Mouse (Mus musculus) large intestine, adult 2 months (tissue): ENCODE measurements around the gene Slc1a7. TPM values are rescaled to one million over a fixed set of nuclear protein-coding genes. Genes with fewer than 3 reads are reported as not detected.
A peak's percentile ranks its signal among the peaks of the same experiment; 100 is the strongest.

Source experiments
- DNase-seq: peaks from one replicate; pipeline ENCODE4 v3.0.0-alpha.2; 2012; ENCODE audit warnings: low read depth, low spot score
- WGBS: fragments of 180-500 bp; shearing (Covaris S2); methylation state at CpG from one replicate; pipeline ENCODE4 v1.1.7; 2018; 5-methylcytosine and 5-hydroxymethylcytosine counted together
- polyA plus RNA-seq: library from polyadenylated mRNA; depleted of rRNA; stranded (reverse); fragments of >200 nt; gene quantifications from 2 replicates; pipeline ENCODE4 v1.2.3, GENCODE M21; 2012; rRNA removed

Gene Slc1a7
- polyA plus RNA-seq, result 0.07 and 0.25 TPM in 2 replicates

DNA sequence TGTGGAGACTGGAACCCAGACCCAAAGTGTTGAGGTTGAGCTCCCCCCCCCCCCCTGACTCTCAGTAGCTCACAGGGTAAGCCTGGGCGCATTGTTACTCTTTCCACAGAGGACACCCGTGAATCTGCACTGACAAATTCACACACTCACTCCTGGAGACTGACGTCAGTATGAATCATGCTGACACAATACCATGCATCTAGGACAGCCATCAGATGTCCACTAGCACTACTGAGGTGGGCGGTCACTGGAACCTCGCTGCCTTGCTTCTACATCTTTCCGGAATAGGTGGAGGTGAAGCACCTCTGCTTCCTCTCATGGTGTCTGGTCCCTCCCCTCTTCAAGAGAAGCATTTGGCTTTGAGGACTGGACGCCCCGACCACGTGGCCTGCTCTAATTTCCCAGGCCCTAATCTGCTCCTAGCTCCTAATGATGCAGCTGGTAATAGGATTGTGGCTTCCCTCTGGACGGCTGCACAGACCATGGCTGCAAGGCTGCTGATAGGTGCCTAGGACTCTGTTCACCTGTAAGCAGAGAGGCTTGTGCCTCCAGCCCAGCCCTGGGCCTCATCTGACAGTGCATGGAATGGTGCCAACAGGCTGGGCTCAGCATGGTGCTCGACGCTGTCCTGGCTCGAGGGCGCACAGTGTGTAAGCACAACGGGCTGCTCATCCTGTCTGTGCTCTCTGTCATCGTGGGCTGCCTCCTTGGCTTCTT lies at the start of gene Slc1a7:
Gene Slc1a7 (plus strand): TSS at position 367 of the 717 bp plus-strand sequence.
- WGBS, result 62% methylated on average over 16 of the region's 16 CpGs
- no peak for DNase-seq

DNA sequence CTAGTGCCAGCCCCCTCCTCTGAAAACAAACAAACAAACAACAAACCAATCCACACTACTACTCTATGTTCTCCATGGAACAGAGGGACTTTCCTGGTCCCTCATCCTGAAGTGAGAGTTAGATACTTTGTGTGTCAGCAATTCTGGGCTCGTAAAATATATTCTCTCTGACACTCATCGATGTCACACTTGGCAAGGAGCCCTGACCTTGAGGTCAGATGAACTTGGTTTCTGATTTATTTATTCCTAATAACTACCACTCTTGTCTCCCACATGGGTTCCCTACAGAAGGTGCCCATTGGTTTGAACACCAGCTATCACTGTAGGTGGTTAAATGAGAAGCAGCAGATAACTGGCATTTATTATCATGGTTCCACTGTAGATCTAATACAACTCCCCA lies 47.8 kb upstream of the Slc1a7 start:
- 40% methylated on average over 2 of the region's 2 CpGs for WGBS
- DNase-seq, result no peak

DNA sequence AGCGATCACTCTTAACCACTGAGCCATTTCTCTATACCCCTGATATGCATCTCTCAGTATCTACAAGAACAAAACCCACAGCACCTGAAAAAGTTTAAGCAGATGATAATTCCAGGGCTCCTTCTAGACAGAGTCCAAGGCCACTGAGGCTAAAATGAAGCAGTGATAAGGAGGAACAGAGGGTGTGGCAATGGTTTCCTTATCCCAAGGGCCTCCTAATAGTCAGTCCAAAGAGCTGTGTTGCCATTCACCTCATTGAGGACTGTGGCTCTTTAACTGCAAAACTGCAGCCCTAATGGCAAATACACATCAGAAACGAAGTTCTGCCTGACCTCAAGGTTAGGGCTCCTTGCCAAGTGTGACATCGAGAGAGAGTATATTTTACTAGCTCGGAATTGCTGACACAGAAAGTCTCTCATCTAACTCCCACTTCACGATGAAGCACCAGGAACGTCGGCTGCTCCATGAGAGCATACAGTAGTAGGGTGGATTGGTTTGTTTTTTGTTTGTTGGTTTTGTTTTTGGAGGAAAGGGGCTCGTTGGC lies 46.9 kb upstream of the Slc1a7 start:
- DNase-seq, result peak; percentile 64
- WGBS, result 23% methylated on average over 8 of the region's 8 CpGs

DNA sequence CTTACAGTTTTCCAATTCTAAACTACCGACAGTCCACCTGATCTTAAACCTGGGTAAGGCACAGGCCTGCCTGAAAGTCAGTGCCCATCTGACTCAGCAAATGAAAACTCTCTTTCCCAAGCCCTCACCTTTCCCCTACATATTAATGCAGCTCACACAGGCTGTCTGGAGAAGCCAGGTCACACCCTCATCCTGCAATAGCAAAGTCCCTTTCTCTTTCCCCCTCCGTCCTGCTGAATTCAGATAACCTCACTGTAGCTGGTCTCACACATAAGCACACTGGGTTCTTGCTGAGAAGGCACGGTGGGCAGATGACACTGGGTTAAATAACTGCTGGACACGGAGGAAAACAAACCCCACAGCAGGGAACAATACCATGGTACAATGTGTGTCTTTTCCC lies 46.2 kb upstream of the Slc1a7 start:
- WGBS, result 18% methylated on average over 4 of the region's 4 CpGs
- peak; percentile 67 for DNase-seq

DNA sequence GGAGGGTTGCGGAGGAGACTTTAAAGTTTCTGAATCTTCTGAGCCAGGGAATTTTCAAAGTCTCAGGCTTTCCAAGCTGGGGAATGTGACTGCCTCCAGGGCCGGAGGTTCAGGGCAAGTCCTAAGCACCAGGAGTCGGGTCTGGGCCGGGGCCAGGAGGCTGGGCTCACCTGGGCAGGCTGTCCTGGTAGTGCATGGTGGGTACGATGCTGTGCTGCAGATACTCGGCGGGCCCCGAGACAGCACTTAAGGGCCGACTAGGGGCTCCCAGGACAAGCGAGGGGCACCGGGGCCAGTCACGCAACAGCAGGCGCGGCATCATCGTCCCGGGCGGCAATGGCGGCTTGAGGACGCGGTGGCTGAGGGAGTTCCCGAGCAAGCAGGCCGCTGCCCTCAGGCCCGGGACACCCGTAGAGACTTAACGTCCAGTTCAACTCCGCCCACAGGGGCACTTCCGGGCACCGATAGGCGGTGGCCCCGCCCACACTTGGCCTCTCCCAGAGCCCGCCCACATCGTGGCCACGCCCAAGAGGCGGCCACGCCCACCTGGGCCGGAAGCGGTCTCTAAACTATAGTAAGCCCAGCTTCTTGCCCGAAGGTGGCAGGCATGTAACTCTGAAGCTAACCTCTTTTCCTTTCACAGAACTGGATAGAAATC lies 44.9 kb upstream of the Slc1a7 start, which contains the start of gene Cpt2:
Gene Cpt2 (minus strand): TSS at position 466 of the 658 bp plus-strand sequence.
- under 1% methylated on average over 38 of the region's 38 CpGs for WGBS
- peak; percentile 92 for DNase-seq

DNA sequence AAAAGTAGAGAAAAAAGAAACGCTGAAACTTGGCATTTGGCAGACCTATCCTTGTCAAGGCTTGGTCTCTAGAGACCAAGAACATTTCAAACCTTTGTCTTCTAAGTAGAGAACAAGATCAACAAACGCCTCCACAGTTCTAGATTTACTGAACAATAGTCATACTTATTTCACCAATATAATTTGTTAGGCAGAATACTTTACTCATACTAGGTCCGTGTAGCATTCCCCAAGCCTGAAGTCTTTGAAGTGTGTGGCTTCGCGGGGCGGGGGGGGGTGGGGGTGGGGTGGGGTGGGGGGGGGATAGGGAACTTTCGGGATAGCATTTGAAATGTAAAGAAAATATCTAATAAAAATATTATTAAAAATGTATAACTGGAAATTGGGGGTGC lies 44.3 kb upstream of the Slc1a7 start:
- WGBS, result 21% methylated on average over 7 of the region's 7 CpGs
- DNase-seq, result no peak

DNA sequence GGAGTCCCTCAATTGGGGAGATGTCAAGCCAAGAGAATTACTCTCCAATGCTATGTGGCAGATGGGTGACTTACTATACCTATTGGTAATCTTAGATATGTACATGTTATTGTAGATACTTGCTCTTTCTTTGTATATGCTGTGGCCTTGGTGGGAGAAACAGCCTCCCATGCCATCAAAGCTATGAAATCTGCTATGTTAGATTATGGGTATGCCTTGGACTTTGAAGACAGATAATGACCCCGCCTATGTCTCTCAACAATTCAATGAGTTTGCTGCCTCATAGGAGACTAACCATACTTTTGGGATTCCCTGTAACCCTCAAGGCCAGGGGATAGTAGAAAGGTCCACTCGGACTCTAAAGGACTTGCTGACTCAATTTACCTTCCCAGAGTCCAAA lies 39.9 kb upstream of the Slc1a7 start:
- WGBS, result 71% methylated on average over 2 of the region's 2 CpGs
- DNase-seq, result no peak

DNA sequence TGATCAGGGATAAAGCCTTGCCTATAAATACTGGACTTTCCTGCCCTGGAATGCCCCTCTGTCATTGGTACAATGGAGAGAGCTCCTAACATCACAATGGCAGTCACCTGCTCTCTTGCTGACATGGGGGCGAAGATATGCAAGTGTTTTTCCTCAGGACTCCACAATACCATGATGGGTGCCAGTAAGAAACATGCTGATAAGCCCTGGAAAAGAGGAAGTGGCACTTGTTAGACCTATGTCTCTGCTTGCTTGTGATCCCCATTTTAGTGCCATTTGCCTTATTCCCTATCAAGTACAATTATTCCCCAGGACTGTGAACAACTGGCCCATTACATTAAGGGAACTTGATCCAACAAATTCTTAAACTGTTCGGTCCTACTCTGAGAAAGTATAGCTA lies 39.4 kb upstream of the Slc1a7 start:
- DNase-seq, result no peak
- 88% methylated on average over 2 of the region's 2 CpGs for WGBS

DNA sequence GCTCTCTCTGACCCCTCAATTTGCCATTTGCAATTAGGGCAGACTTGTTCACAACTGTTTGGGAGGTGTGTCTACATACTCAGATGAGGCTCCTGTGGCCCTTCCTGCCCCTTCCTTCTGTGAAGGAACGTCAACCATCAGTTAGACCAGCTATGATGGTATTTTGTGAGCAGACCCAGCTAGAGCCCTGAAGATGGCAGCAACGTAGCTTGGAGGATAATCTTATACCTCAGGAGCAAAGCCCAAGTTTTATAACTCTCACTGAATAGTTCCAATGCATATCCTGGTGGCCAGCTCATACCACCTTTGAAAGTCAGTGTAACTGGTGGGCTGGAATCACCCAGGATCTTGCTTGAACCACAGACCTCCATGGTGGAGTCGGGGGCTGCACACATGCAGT lies 36.7 kb upstream of the Slc1a7 start:
- DNase-seq, result no peak
- 79% methylated on average over 3 of the region's 3 CpGs for WGBS

DNA sequence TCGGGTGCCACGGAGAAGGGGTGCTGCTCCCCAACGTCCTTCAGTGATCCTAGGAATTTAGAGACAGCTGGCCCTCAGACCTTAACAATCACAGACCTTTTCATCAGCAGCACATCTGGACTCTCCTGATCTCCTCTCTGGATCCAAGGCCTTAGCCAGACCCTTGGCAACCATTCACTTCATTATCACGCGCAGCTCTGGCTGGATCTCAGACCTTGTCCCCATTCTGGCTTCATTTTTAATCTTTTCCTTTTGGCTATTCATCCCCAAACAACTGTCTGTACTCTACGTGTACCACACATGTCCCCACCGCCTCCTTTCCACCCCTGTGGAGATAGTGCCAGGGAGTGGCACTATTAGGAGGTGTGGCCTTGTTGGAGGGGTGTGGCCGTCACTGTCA lies 34.9 kb upstream of the Slc1a7 start:
- WGBS, result 57% methylated on average over 8 of the region's 8 CpGs

DNA sequence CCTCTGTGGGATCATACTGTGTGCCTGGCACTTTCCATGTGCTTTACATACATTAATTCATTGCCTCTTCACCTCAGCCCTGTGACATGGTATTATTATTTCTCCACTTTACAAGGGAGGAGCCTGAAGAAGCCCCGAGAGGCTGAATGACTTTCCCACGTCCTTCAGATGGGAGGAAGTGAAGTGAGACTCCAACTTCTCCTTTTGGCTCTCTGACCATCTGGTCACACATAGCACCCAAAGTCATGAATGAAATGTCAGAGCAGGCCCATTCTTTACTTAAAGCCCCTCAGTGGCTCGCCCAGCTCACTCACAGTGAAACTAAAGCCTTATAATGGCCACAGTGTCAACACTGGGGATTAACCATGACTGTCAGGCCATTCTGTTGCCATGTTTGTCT lies 32.9 kb upstream of the Slc1a7 start:
- DNase-seq, result no peak
- WGBS, result 50% methylated on average over 3 of the region's 3 CpGs

More for the DNA sequence above, 34.9 kb upstream of the Slc1a7 start:
- DNase-seq, result no peak

DNA sequence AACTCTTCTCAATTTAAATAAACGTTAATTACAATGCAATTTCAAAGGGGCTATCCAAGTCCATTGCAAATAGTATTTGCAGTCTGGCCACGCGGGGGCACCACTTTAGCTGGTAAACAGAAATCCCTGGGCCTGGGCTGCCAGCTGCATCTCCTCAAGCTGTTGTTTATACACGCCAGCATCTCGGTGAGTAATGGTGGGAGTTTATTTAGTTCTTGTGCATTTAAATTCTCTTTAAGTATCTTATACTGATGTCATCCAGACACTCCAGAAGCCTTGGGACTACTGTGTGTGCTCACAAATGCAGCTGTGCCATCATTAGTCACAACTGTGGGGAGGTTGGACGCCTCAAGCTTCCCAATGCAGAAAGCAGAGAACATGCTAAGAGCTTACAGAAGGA lies 30.8 kb upstream of the Slc1a7 start:
- WGBS, result 15% methylated on average over 6 of the region's 6 CpGs
- DNase-seq, result no peak

DNA sequence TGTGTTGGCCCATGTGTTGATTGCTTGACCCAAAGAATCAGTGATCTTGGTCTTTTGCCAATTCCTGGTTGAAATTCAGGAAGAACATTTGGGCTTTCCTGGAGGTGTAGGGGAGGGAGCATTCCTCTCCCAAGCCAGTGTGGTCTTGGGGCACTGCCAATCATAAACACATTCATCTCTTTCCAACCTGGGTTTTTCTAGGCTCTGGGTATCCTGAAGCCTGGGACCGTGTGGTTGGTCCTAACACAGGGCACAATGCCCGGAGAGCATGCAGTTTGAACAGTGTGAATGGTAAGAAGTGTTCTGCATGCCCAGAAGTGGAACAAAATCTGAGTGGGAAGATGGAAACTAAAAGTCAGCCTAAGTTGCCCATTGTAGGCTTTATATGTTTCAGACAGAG lies 30.0 kb upstream of the Slc1a7 start:
- WGBS, result 67% methylated on average over 2 of the region's 2 CpGs
- no peak for DNase-seq

DNA sequence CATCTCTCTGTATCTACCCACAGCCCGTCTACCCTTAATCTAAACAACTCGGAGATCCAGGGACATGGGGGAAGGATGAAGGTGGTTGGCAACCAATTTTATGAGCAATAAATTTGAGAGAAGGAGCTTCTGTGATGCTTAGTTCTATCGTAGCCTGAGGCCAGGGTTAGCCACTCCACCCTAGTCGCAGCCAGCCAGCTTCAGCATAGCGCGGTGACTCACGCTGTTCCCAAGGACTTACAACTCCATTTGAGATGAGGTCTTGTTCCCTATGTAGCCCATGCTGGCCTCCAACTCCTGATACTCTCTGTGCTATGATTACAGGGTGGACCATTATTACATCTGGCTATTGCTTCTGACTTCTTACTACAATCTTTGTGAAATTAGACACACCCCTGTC lies 25.4 kb upstream of the Slc1a7 start:
- 49% methylated on average over 7 of the region's 7 CpGs for WGBS
- DNase-seq, result no peak

DNA sequence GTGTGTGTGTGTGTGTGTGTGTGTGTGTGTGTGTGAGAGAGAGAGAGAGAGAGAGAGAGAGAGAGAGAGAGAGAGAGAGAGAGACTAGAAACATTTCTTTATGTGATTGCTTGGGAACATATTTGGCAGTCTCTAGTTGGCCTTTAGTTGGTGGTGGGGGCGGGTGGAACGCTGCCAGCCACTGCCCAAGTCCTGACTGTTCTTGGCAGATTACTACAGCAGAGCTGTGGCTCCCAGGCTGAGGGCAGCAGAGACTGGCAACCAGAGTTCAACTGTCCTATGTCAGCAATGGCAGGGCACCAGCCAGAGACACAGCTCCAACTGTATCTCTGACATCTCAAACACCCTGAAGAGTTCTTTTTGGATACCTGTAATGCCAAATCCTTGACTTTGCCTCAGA lies 24.0 kb upstream of the Slc1a7 start:
- 74% methylated on average over 2 of the region's 2 CpGs for WGBS
- no peak for DNase-seq

DNA sequence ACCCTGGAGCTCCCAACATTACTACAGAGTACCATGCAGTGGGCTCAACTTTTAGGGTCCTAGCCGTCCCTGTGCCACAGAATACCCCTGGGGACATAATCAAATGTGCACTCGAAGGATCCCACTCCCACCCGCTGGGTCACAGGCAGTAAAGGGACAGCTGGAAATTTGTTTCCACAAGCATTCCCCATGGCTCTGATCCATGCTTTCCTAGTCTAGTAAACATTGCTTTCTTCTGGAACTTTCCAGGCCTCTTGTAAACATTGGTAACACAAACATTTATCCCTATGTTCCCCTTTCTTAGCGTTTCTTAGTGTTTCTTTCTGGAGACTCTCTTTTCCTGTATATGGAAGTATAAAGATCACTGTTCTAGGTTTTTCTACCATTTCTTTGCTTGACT lies 18.2 kb upstream of the Slc1a7 start:
- WGBS, result 67% methylated on average over 4 of the region's 4 CpGs
- no peak for DNase-seq

DNA sequence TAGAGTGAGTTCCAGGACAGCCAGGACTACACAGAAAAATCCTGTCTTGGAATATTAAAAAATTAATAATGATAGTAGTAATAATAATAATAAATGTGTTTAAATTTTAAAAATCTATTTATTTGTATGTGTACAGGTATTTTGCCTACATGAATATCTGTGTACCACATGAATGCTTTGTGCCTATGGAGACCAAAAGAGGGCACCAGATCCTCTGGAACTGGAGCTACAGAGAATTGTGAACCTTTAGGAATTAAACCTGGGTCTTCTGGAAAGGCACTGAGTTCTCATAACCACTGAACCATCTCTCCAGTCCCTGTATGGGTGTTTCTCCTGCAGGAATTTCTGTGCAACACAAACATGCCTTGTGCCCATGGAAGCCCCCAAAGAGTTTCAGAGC lies 15.3 kb upstream of the Slc1a7 start:
- DNase-seq, result no peak

DNA sequence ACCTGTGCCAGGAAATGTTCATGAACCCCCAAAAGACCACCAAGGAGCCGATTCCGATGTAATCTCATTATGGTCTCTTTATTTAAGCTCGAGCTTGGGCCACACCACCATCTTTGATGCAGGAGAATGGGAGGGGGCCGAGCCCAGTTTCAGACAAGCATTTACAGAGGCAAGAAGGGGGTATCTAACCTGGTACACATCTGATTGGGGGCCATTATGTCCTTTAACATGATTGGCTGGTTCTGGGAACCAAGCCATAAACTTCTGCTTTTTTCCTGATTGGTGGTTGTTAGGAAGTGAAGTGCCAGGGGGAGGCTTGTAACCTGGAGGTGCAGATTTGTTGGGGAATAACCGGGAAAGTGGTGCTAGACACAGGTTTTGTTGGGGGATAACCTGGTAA lies 12.4 kb upstream of the Slc1a7 start:
- no peak for DNase-seq
- WGBS, result 67% methylated on average over 5 of the region's 5 CpGs

DNA sequence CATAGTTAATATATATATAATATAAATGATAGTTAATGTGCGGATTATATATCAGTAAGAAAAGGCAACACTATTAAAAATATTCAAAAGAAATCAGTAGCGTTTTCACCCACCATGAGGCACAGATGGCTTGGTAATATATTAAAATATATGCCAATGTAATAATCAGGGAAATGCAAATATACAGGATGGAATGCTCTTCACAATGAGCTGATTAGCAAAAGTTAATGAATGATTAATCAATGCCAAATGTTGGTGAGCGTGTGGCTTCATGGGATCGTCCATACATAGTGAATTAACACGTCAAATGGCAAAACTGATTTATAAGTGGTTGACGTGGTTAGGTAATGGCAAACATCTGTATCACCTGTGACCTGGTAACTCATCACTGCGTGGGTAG lies 9.6 kb upstream of the Slc1a7 start:
- 85% methylated on average over 7 of the region's 7 CpGs for WGBS
- no peak for DNase-seq

DNA sequence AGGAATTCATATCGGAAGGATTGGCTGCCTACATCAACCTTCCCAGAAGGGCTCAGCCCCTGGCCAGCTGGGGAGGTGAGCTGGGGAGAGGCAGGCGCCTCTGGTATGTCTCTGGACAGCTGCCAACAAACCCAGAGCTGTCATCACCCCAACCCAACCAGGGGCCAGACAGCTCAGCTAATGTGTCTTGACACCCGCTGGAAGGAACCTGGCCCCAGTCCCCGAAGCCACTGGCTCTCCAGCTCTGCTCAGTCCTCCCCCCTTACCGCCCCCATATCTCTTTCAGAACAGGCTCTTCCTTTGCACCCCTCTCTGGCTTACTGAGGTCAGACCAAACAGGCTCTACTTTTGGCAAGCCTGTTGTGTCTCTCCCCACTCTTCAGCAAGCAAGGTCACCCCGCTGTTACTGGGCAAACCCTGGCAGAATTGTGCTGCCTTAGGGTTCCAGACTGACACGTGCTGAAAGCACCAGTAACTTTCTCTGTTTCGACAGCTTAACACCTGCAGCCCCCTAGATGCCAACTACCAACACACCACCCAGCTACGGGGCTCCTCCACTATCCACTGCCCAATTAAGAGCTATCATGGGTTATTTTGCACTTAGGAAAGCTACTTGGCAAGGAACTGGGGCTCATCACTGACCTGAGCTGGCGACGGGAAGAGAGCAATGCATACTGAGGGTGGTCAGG lies 5.9 kb upstream of the Slc1a7 start:
- no peak for DNase-seq
- 52% methylated on average over 11 of the region's 11 CpGs for WGBS

DNA sequence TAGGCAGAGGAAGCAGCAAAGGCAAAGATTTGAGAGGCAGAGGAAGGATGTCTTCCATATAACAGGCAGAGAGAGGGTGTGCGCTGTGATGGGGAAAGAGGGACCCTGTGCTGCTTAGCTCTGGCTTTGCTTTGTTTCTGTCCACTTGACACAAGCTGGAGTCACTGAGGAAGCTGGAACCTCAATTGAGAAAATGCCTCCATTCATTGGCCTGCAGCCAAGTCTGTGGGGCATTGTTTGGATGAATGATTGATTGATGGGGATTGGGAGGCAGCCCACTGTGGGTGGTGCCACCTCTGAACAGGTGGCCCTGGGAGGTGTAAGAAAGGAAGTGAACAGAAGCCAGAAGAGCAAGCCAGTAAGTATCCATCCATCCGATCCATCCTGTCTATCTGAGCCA lies 5.3 kb upstream of the Slc1a7 start:
- 88% methylated on average over 2 of the region's 2 CpGs for WGBS
- no peak for DNase-seq
